29 mouse cellular contexts compared by ENCODE assay signal in the genomic region with DNA sequence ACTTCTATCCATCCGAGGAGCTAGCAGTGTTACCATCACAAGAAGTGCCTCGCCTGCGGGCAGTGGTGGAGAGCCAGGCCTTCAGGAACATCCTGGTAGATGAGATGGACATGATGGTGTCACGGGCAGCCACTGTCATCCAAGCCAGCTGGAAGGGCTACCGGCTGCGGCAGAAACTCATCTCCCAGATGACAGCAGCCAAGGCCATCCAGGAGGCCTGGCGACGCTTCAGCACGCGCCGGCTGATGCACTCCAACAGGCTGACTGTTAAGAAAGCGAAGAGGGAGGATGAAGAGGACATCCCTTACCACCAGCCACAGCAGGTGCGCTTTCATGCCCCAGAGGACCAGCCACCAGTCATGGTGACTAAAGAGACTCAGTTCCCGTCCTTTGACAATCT. TPM values are rescaled to one million over a fixed set of nuclear protein-coding genes. Genes with fewer than 3 reads are reported as not detected.
A peak's percentile ranks its signal among the peaks of the same experiment; 100 is the strongest.
DNase-seq lines count a peak whose midpoint lies in the region; ATAC-seq lines count a peak whose summit lies in the region.
"Had no signal": no experiment of that assay in that cellular context is flagged by ENCODE, and none has a peak within 500 bp of the region (broad histone marks: within the 10 kb centered on the region; RNA-seq: fewer than 3 reads in every experiment).

No protein-coding gene starts in this region.

- no peaks in the 10 kb centered on the region for H3K27me3 ChIP-seq in forebrain, embryonic 11.5 days (ENCODE audit: control insufficient read depth, insufficient read depth, low read length)
- no peaks in the 10 kb centered on the region for H3K27me3 ChIP-seq in kidney, embryonic 16.5 days (ENCODE audit: insufficient read depth, low read length)
- H3K27me3 ChIP-seq: CH12.LX; embryonic facial prominence, embryonic 15.5 days; heart, embryonic 15.5 days; hindbrain, embryonic 15.5 days; Patski had no signal

- DNase-seq in cerebellum, adult 9-11 months = peak; percentile 24
- DNase-seq in cerebellum, adult 18-20 months = no peak
- DNase-seq in heart, adult 11 months = peak; percentile 93
- DNase-seq in heart, postnatal 4 days = no peak
- DNase-seq in adrenal gland, postnatal 10 days = peak; percentile 68
- peak; percentile 75 to 83 for DNase-seq in adrenal gland, postnatal 36 days
- DNase-seq in forebrain, embryonic 11.5 days (ENCODE audit: low spot score) = no peak
- DNase-seq: cerebellum, adult 2 months; cerebellum, postnatal 14 days; embryo, embryonic 11 days; heart, adult 18-20 months; kidney, adult 8-10 months had no signal

- ATAC-seq in forebrain, embryonic 11.5 days (replicated peaks; ENCODE audit: low FRiP score) = no peak
- ATAC-seq in kidney, embryonic 16.5 days (ENCODE audit: low FRiP score, low TSS enrichment) = no peak
- ATAC-seq: activated CD4-positive, CD25-positive, alpha-beta regulatory T cell, adult 4 months; forebrain, embryonic 16.5 days; intestine, postnatal 0 days; Patski had no signal

- no peak overlapping the region for H3K27ac ChIP-seq in forebrain, embryonic 11.5 days (ENCODE audit: low read depth, low read length)
- H3K27ac ChIP-seq in kidney, embryonic 16.5 days (ENCODE audit: low read length) = no peak overlapping the region
- H3K27ac ChIP-seq: embryonic facial prominence, embryonic 15.5 days; forebrain, embryonic 10.5 days; heart, embryonic 10.5 days; heart, embryonic 15.5 days; hindbrain, embryonic 15.5 days; kidney, postnatal 0 days had no signal

- no peak overlapping the region for H3K4me2 ChIP-seq in forebrain, embryonic 11.5 days (ENCODE audit: low read depth, low read length, severe bottlenecking)
- no peak overlapping the region for H3K4me2 ChIP-seq in kidney, embryonic 16.5 days (replicated peaks; ENCODE audit: low read depth, low read length)
- H3K4me2 ChIP-seq: embryonic facial prominence, embryonic 15.5 days; heart, embryonic 15.5 days; hindbrain, embryonic 15.5 days had no signal

- H3K9ac ChIP-seq in forebrain, embryonic 11.5 days (ENCODE audit: low read length) = no peak overlapping the region
- H3K9ac ChIP-seq in kidney, embryonic 16.5 days (replicated peaks; ENCODE audit: low read length) = no peak overlapping the region
- H3K9ac ChIP-seq: embryonic facial prominence, embryonic 15.5 days; heart, embryonic 15.5 days; hindbrain, embryonic 15.5 days had no signal

- WGBS in forebrain, embryonic 11.5 days = 87% methylated on average over 14 of the region's 14 CpGs
- WGBS in kidney, embryonic 16.5 days = 91% methylated on average over 14 of the region's 14 CpGs

- H3K4me1 ChIP-seq in forebrain, embryonic 11.5 days (replicated peaks; ENCODE audit: control insufficient read depth, insufficient read depth, low read length) = no peaks in the 10 kb centered on the region
- peaks cover 2% of the 10 kb centered on the region; the same call in 1 of the 2 replicates for H3K4me1 ChIP-seq in kidney, embryonic 16.5 days (ENCODE audit: insufficient read depth, low read length)
- H3K4me1 ChIP-seq: embryonic facial prominence, embryonic 15.5 days; heart, embryonic 15.5 days had no signal

- H3K4me3 ChIP-seq in forebrain, embryonic 11.5 days (ENCODE audit: low read depth, low read length) = no peak overlapping the region
- H3K4me3 ChIP-seq in kidney, embryonic 16.5 days (ENCODE audit: low read length) = no peak overlapping the region
- H3K4me3 ChIP-seq: embryonic facial prominence, embryonic 15.5 days; erythroblast, embryonic 14.5 days; forebrain, embryonic 10.5 days; heart, embryonic 10.5 days; heart, embryonic 15.5 days; hindbrain, embryonic 15.5 days had no signal

- no peaks in the 10 kb centered on the region for H3K9me3 ChIP-seq in forebrain, embryonic 11.5 days (ENCODE audit: control insufficient read depth, low read length)
- H3K9me3 ChIP-seq in kidney, embryonic 16.5 days (ENCODE audit: low read length) = no peaks in the 10 kb centered on the region
- H3K9me3 ChIP-seq: embryonic facial prominence, embryonic 15.5 days; forebrain, embryonic 10.5 days; heart, embryonic 10.5 days; heart, embryonic 15.5 days; hindbrain, embryonic 15.5 days had no signal

- H3K36me3 ChIP-seq in forebrain, embryonic 11.5 days (ENCODE audit: control insufficient read depth, insufficient read depth, low read length) = no peaks in the 10 kb centered on the region
- peaks cover 5% of the 10 kb centered on the region; the same call in 1 of the 2 replicates for H3K36me3 ChIP-seq in kidney, embryonic 16.5 days (ENCODE audit: insufficient read depth, low read length)
- H3K36me3 ChIP-seq: embryonic facial prominence, embryonic 15.5 days; heart, embryonic 15.5 days; hindbrain, embryonic 15.5 days had no signal

RNA-seq across cellular contexts. Expression of gene Iqcn, which starts 5.0 kb away (rescaled TPM):
- under 1 TPM; 0.10 to 0.11 TPM for total RNA-seq in heart, postnatal 4 days (2021)
- under 1 TPM; 0.15 to 0.30 TPM for total RNA-seq in adrenal gland, postnatal 10 days (2021)
- not detected for total RNA-seq in adrenal gland, postnatal 36 days (2021)
- not detected in 2 replicates for polyA plus RNA-seq in forebrain, embryonic 11.5 days (2014; fragmentation: Nextera tagmentation; extraction: Ambion mirVana)
- polyA plus RNA-seq in kidney, embryonic 16.5 days (2015; fragmentation: Nextera tagmentation; extraction: Ambion mirVana) = 0.04 and 0.06 TPM in 2 replicates
- total RNA-seq: CH12.LX; common myeloid progenitor, adult 5-6 weeks; heart, postnatal 25 days had no signal
- polyA plus RNA-seq: activated CD4-positive, CD25-positive, alpha-beta regulatory T cell, adult 4 months; embryonic facial prominence, embryonic 11.5 days; erythroblast, embryonic 14.5 days; heart, embryonic 10.5 days; intestine, postnatal 0 days had no signal

RNA-seq across cellular contexts. Expression of gene Jund, which starts 9.5 kb away (rescaled TPM):
- total RNA-seq in heart, postnatal 4 days (2021) = 100 to 1,000 TPM; 254 to 261 TPM
- total RNA-seq in adrenal gland, postnatal 10 days (2021) = 100 to 1,000 TPM; 149 to 185 TPM
- total RNA-seq in adrenal gland, postnatal 36 days (2021) = 100 to 1,000 TPM; 219 to 227 TPM
- 128 and 157 TPM in 2 replicates for polyA plus RNA-seq in forebrain, embryonic 11.5 days (2014; fragmentation: Nextera tagmentation; extraction: Ambion mirVana)
- 42.1 and 47.4 TPM in 2 replicates for polyA plus RNA-seq in kidney, embryonic 16.5 days (2015; fragmentation: Nextera tagmentation; extraction: Ambion mirVana)

RNA-seq across cellular contexts. Expression of gene Gm3336, which starts 10.1 kb away (rescaled TPM):
- not detected for total RNA-seq in heart, postnatal 4 days (2021)
- total RNA-seq in adrenal gland, postnatal 10 days (2021) = not detected
- not detected for total RNA-seq in adrenal gland, postnatal 36 days (2021)
- not detected in 2 replicates for polyA plus RNA-seq in forebrain, embryonic 11.5 days (2014; fragmentation: Nextera tagmentation; extraction: Ambion mirVana)
- polyA plus RNA-seq in kidney, embryonic 16.5 days (2015; fragmentation: Nextera tagmentation; extraction: Ambion mirVana) = 0.52 and 0.76 TPM in 2 replicates
- total RNA-seq: common myeloid progenitor, adult 5-6 weeks; heart, adult 18-20 months; heart, postnatal 25 days had no signal
- polyA plus RNA-seq: activated CD4-positive, CD25-positive, alpha-beta regulatory T cell, adult 4 months; cerebellum, adult 2 months; embryonic facial prominence, embryonic 11.5 days; embryonic facial prominence, embryonic 15.5 days; erythroblast, embryonic 14.5 days; forebrain, embryonic 10.5 days; forebrain, embryonic 16.5 days; heart, embryonic 10.5 days; heart, embryonic 15.5 days; hindbrain, embryonic 11.5 days; hindbrain, embryonic 15.5 days had no signal

RNA-seq across cellular contexts. Expression of gene Pde4c, which starts 15.2 kb away (rescaled TPM):
- 1 to 10 TPM in 1 of 2 experiments, under 1 TPM in 1; 0.74 to 1.0 TPM for total RNA-seq in heart, postnatal 4 days (2021)
- total RNA-seq in adrenal gland, postnatal 10 days (2021) = 1 to 10 TPM; 2.4 to 2.8 TPM
- 1 to 10 TPM in 1 of 2 experiments, under 1 TPM in 1; 0.33 to 1.2 TPM for total RNA-seq in adrenal gland, postnatal 36 days (2021)
- 0.13 and 0.37 TPM in 2 replicates for polyA plus RNA-seq in forebrain, embryonic 11.5 days (2014; fragmentation: Nextera tagmentation; extraction: Ambion mirVana)
- 8.8 and 11.6 TPM in 2 replicates for polyA plus RNA-seq in kidney, embryonic 16.5 days (2015; fragmentation: Nextera tagmentation; extraction: Ambion mirVana)
- polyA plus RNA-seq: erythroblast, embryonic 14.5 days had no signal

RNA-seq across cellular contexts. Expression of gene Lsm4, which starts 35.2 kb away (rescaled TPM):
- 100 to 1,000 TPM; 107 to 120 TPM for total RNA-seq in heart, postnatal 4 days (2021)
- 10 to 100 TPM; 91.5 to 94.7 TPM for total RNA-seq in adrenal gland, postnatal 10 days (2021)
- total RNA-seq in adrenal gland, postnatal 36 days (2021) = 10 to 100 TPM; 74.3 to 84.4 TPM
- 318 and 346 TPM in 2 replicates for polyA plus RNA-seq in forebrain, embryonic 11.5 days (2014; fragmentation: Nextera tagmentation; extraction: Ambion mirVana)
- 272 and 281 TPM in 2 replicates for polyA plus RNA-seq in kidney, embryonic 16.5 days (2015; fragmentation: Nextera tagmentation; extraction: Ambion mirVana)

Comparison
In these comparisons a context has a peak if more than half of its experiments do, and no peak if none do; other contexts are left out.
1. DNase-seq: peak in cerebellum, adult 9-11 months (single experiment), heart, adult 11 months (single experiment), adrenal gland, postnatal 10 days (single experiment) and adrenal gland, postnatal 36 days (2 of 2); none in cerebellum, adult 18-20 months (0 of 2), heart, postnatal 4 days (single experiment) and forebrain, embryonic 11.5 days (single experiment).